Mouse (Mus musculus) lung, embryonic 16.5 days (tissue): ENCODE data around the gene Smpd3. TPM values are rescaled to one million over a fixed set of nuclear protein-coding genes. Genes with fewer than 3 reads are reported as not detected.
A peak's percentile ranks its signal among the peaks of the same experiment; 100 is the strongest.

Source experiments
- ATAC-seq: fragments of 200-750 bp; cut with Nextera tagmentation; 2 replicates; pipeline ENCODE4 v1.8.0; 2017; ENCODE audit warnings: low read depth, mild to moderate bottlenecking, moderate library complexity
- H3K27ac ChIP-seq: fragments of 300-500 bp; sonication (generic); 2 replicates; pipeline ENCODE4 v1.5.1; 2014; ENCODE audit warnings: mild to moderate bottlenecking, control low read depth, low read length
- H3K27me3 ChIP-seq: fragments of 300-500 bp; sonication (generic); 2 replicates; pipeline ENCODE4 v1.6.1; 2014; ENCODE audit warnings: low read depth, low read length, mixed read lengths; ENCODE audit not compliant: control insufficient read depth, insufficient read depth
- H3K36me3 ChIP-seq: fragments of 300-500 bp; sonication (generic); 2 replicates; pipeline ENCODE4 v1.6.1; 2014; ENCODE audit warnings: low read length; ENCODE audit not compliant: control insufficient read depth, insufficient read depth
- H3K4me1 ChIP-seq: fragments of 300-500 bp; sonication (generic); replicated peaks from 2 replicates; pipeline ENCODE4 v1.6.1; 2014; ENCODE audit warnings: low read length, mixed read lengths; ENCODE audit not compliant: control insufficient read depth, insufficient read depth
- H3K4me2 ChIP-seq: fragments of 300-500 bp; sonication (generic); 2 replicates; pipeline ENCODE4 v1.6.1; 2014; ENCODE audit warnings: low read depth, low read length, control low read depth
- H3K4me3 ChIP-seq: fragments of 300-500 bp; sonication (generic); 2 replicates; pipeline ENCODE4 v1.5.1; 2014; ENCODE audit warnings: mild to moderate bottlenecking, low read length, control low read depth
- H3K9ac ChIP-seq: fragments of 300-500 bp; sonication (generic); 2 replicates; pipeline ENCODE4 v1.6.1; 2014; ENCODE audit warnings: low read length, control low read depth
- H3K9me3 ChIP-seq: fragments of 300-500 bp; sonication (generic); 2 replicates; pipeline ENCODE4 v1.6.1; 2016; ENCODE audit warnings: low read length; ENCODE audit not compliant: control insufficient read depth
- WGBS: fragments of 180-500 bp; shearing (Covaris S2); extraction: QIAGEN DNeasy Blood & Tissue Kit; methylation state at CpG from one replicate; pipeline ENCODE4 v1.1.7; 2014; 5-methylcytosine and 5-hydroxymethylcytosine counted together
- polyA plus RNA-seq: library from polyadenylated mRNA; unstranded; fragments of >200 nt; fragmentation: Nextera tagmentation; extraction: Ambion mirVana; gene quantifications from 2 replicates; pipeline ENCODE4 v1.2.1, GENCODE M21; 2015

Gene Smpd3
- polyA plus RNA-seq, 1 experiment from 2014 or later = 2.6 TPM

GRCm38 (mm10) chr8:106364278-106364677 lies 26.5 kb upstream of the Smpd3 start:
- no peaks in the 10 kb centered on the region for H3K36me3 ChIP-seq
- WGBS = 56% methylated on average over 8 of the region's 8 CpGs
- H3K9ac ChIP-seq = no peak overlapping the region
- no peak for ATAC-seq
- H3K27me3 ChIP-seq = no peaks in the 10 kb centered on the region
- 0 out of 2 replicates have a peak, but pooled peaks cover 3% of the 10 kb centered on the region for H3K9me3 ChIP-seq
- H3K4me3 ChIP-seq = no peak overlapping the region
- H3K27ac ChIP-seq = no peak overlapping the region
- no peak overlapping the region for H3K4me2 ChIP-seq
- no peaks in the 10 kb centered on the region for H3K4me1 ChIP-seq

DNA sequence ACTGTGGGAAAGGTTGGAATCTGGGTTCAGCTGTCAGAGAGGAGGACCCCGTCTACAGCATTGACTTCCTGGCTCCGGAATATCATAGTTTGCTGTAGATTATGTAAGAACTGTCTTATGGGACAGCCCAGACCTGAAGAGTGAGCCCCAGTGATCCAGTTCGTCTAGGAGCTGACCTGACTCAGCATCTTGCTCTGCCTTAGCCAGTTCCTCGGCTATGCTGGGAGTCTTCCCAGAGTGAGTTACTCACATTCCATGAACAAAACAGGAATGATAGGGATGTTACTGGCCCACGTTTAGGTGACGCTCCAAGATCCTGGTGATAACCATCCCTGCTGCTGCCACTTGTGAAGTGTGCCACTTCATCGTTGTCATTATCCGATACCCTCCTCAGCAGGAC lies 25.5 kb upstream of the Smpd3 start:
- H3K4me1 ChIP-seq = no peaks in the 10 kb centered on the region
- ATAC-seq = no peak
- H3K27ac ChIP-seq = no peak overlapping the region
- no peak overlapping the region for H3K4me2 ChIP-seq
- no peak overlapping the region for H3K4me3 ChIP-seq
- no peaks in the 10 kb centered on the region for H3K9me3 ChIP-seq
- H3K9ac ChIP-seq = no peak overlapping the region
- H3K27me3 ChIP-seq = no peaks in the 10 kb centered on the region
- 68% methylated on average over 8 of the region's 8 CpGs for whole genome bisulfite sequencing
- no peaks in the 10 kb centered on the region for H3K36me3 ChIP-seq

DNA sequence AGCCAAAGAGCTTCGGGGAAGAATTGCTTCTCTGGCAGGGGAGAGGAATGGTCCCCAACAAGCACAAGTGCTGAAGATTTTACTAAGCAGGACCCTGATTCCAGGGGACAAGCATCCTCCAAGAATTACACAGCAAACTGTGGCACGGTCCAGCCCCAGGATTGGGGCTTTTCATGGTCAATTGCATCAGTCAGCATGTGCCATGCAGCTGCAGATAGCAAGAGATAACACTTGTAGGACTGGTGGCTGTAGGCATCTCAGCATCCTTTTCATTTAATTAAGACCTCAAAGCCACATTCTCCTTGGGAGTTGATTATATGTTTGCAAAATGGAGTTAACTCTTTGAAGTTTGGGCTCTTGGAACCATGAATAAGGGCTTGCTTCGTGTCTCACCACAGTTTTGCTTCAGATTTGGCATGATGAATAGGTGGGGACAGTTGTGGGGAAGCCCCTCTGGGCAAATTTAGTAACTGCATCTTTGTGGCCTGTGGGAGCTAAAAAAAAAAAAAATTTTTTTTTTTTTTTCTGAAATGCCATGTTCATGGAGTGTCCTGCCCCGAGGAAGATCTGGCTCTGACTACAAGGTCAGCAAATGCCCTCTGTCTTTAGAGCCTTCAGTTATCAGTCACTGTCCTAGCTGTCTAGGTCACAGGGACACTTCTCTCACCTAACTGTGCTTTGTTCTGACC lies 22.0 kb upstream of the Smpd3 start:
- H3K27me3 ChIP-seq = no peaks in the 10 kb centered on the region
- ATAC-seq = no peak
- WGBS = 61% methylated on average over 4 of the region's 4 CpGs

DNA sequence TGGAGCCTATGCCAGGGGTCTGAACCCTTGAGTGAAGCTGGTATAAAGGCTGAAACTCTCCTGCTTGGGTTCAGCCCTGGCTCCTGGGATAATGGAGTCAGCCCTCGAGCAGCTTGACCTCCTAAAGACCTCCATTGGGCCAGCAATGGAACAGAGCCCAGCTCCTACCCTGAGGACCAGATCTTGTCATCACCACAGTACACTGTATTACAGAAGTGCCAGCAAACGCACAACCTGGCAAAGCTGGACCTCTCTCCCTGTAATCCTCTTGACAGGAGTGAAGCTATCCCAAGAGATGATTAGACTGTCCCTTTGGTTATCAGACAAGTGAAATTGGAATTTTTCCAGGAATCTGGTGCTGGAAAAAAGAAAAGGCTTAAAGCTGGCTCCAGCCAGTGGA lies 13.3 kb upstream of the Smpd3 start:
- 42% methylated on average over 2 of the region's 2 CpGs for WGBS
- no peak; the same call in 1 of the 2 replicates for ATAC-seq

More for the DNA sequence above, 22.0 kb upstream of the Smpd3 start:
- Histone ChIP-seq H3K36me3 (no peaks in the 10 kb centered on the region), H3K4me1 (no peaks in the 10 kb centered on the region), H3K9me3 (no peaks in the 10 kb centered on the region), H3K4me2 (no peak overlapping the region), H3K9ac (no peak overlapping the region), H3K27ac (no peak overlapping the region), H3K4me3 (no peak overlapping the region)

DNA sequence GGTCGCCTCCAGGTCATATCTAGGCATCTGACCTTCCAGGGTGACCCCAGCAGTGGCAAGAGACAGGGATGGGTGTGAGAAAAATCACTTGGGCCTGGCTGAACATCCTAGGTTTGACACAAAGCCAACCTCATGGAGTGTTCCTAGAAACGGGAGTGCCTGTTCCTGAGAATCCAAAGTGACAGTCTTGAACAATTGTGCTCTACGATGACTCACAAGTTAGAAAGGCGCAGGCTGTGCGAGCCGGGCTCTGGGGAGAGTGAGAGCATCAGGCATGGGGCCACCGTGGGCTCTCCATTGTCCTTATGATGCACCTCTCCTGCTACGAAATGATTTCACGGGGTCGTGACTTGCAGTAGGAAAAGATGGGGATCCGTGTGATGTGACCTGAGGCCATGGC lies 11.6 kb upstream of the Smpd3 start:
- ATAC-seq = no peak
- Histone ChIP-seq H3K36me3 (no peaks in the 10 kb centered on the region), H3K9ac (no peak overlapping the region), H3K9me3 (no peaks in the 10 kb centered on the region), H3K27me3 (no peaks in the 10 kb centered on the region), H3K4me3 (no peak overlapping the region), H3K4me2 (no peak overlapping the region), H3K4me1 (no peaks in the 10 kb centered on the region), H3K27ac (no peak overlapping the region)
- WGBS = 62% methylated on average over 11 of the region's 11 CpGs

More for the DNA sequence above, 13.3 kb upstream of the Smpd3 start:
- no peak overlapping the region for H3K4me2 ChIP-seq
- H3K4me1 ChIP-seq = no peaks in the 10 kb centered on the region
- H3K27me3 ChIP-seq = no peaks in the 10 kb centered on the region
- H3K4me3 ChIP-seq = no peak overlapping the region
- H3K36me3 ChIP-seq = no peaks in the 10 kb centered on the region
- no peaks in the 10 kb centered on the region for H3K9me3 ChIP-seq
- no peak overlapping the region for H3K27ac ChIP-seq
- H3K9ac ChIP-seq = no peak overlapping the region

GRCm38 (mm10) chr8:106346123-106346522 lies 8.3 kb upstream of the Smpd3 start:
- no peak for ATAC-seq
- no peaks in the 10 kb centered on the region for H3K27me3 ChIP-seq
- no peaks in the 10 kb centered on the region for H3K36me3 ChIP-seq
- no peaks in the 10 kb centered on the region for H3K9me3 ChIP-seq
- 62% methylated on average over 6 of the region's 6 CpGs for WGBS
- H3K4me2 ChIP-seq = no peak overlapping the region
- no peak overlapping the region for H3K27ac ChIP-seq
- no peaks in the 10 kb centered on the region for H3K4me1 ChIP-seq
- no peak overlapping the region for H3K4me3 ChIP-seq
- no peak overlapping the region for H3K9ac ChIP-seq

- no peak overlapping the region for H3K9ac ChIP-seq
- no peaks in the 10 kb centered on the region for H3K9me3 ChIP-seq
- H3K4me2 ChIP-seq = no peak overlapping the region
- H3K4me1 ChIP-seq = peaks cover 3% of the 10 kb centered on the region; the same call in 1 of the 2 replicates
- no peak for ATAC-seq
- WGBS = 60% methylated on average over 5 of the region's 5 CpGs
- H3K4me3 ChIP-seq = no peak overlapping the region
- no peaks in the 10 kb centered on the region for H3K36me3 ChIP-seq
- H3K27ac ChIP-seq = no peak overlapping the region
- no peaks in the 10 kb centered on the region for H3K27me3 ChIP-seq
Observed at GRCm38 (mm10) chr8:106343471-106343870, 5.7 kb upstream of the Smpd3 start.

DNA sequence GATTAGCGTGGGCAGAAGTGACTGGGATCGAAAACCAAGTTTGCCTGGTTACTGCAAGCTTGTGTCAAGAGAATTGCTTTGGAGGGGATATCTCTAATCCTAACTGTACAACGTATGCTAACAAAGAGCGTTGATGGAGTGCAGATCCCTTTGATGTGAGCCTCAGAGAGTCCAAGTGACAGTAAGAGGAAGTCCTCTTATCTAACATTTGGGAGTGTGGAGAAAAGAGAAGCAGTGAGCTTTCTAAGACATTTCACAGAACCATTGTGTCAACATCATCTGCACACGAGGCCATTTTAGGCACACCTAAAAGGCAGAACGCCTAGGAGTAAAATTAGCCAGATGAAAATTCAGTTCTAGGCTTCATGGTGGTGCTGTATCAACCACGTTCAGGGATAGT lies 5.0 kb upstream of the Smpd3 start:
- 26% methylated on average over 7 of the region's 7 CpGs for WGBS
- H3K27ac ChIP-seq = no peak overlapping the region
- no peak for ATAC-seq
- H3K36me3 ChIP-seq = no peaks in the 10 kb centered on the region
- H3K4me3 ChIP-seq = no peak overlapping the region
- H3K27me3 ChIP-seq = no peaks in the 10 kb centered on the region
- H3K9me3 ChIP-seq = no peaks in the 10 kb centered on the region
- no peak overlapping the region for H3K4me2 ChIP-seq
- peaks cover 3% of the 10 kb centered on the region; the same call in 1 of the 2 replicates for H3K4me1 ChIP-seq
- no peak overlapping the region for H3K9ac ChIP-seq

DNA sequence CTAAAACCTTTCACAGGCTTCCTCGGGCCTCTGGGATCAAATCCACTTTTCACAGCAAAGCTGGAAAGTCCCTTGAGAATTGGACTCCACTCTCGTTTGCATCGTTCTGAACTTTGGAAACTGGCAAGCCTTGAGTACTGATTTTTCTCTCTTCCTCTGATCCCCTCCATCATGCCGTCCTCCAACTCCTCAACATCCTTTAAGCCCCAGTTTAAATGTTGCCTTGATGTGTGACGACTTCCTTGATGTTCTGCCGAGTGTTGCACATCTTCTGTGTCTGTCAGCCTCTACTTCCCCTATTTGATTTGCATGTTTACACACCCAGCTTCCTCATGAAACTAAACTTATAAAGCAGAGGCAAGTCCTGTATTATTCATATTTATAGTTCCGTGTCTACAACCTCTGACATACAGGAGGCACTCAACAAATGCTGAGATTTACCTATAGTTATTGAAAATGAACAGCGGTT lies 987 bp upstream of the Smpd3 start:
- Histone ChIP-seq H3K4me3 (peak overlapping the region; percentile 56), H3K27me3 (peaks cover 24% of the 10 kb centered on the region), H3K27ac (no peak overlapping the region), H3K9ac (peak overlapping the region; percentile 1; the same call in 1 of the 2 replicates), H3K9me3 (no peaks in the 10 kb centered on the region), H3K36me3 (no peaks in the 10 kb centered on the region), H3K4me1 (peaks cover 6% of the 10 kb centered on the region; the same call in 1 of the 2 replicates), H3K4me2 (peak overlapping the region; percentile 59)
- 23% methylated on average over 8 of the region's 8 CpGs for WGBS
- no peak for ATAC-seq
